Mouse (Mus musculus) liver, embryonic 13.5 days (tissue): Measurements from ENCODE around the gene Sbk1. TPM values are rescaled to one million over a fixed set of nuclear protein-coding genes. Genes with fewer than 3 reads are reported as not detected.

Source experiments
- polyA plus RNA-seq: library from polyadenylated mRNA; unstranded; fragments of >200 nt; fragmentation: Nextera tagmentation; extraction: Ambion mirVana; gene quantifications from 2 replicates; pipeline ENCODE4 v1.2.1, GENCODE M21; 2015

Sbk1 gene
- polyA plus RNA-seq, 1 experiment from 2014 or later: 1.3 TPM

Other genes starting within 250 kb of the Sbk1 start
- gene Gsg1l, start 190.2 kb upstream of the Sbk1 start, polyA plus RNA-seq: 0.02 and 0.06 TPM in 2 replicates
- gene Xpo6, start 72.1 kb upstream of the Sbk1 start, polyA plus RNA-seq: 19.5 and 20.6 TPM in 2 replicates
- gene Lat, start 97.0 kb downstream of the Sbk1 start, polyA plus RNA-seq: 10.9 and 12.4 TPM in 2 replicates
- 19.7 and 21.6 TPM in 2 replicates for gene Spns1, start 104.8 kb downstream of the Sbk1 start, polyA plus RNA-seq
- gene Nfatc2ip, start 124.1 kb downstream of the Sbk1 start, polyA plus RNA-seq: 2.6 and 3.0 TPM in 2 replicates
- gene Cd19, start 142.3 kb downstream of the Sbk1 start, polyA plus RNA-seq: 0.14 and 0.23 TPM in 2 replicates
- gene Rabep2, start 156.1 kb downstream of the Sbk1 start, polyA plus RNA-seq: 5.8 and 6.1 TPM in 2 replicates
- 1.1 and 2.4 TPM in 2 replicates for gene Atp2a1, start 190.5 kb downstream of the Sbk1 start, polyA plus RNA-seq
- gene Sh2b1, start 202.8 kb downstream of the Sbk1 start, polyA plus RNA-seq: 11.2 and 12.9 TPM in 2 replicates
- 111 and 115 TPM in 2 replicates for gene Tufm, start 214.7 kb downstream of the Sbk1 start, polyA plus RNA-seq
- 23.8 and 31.4 TPM in 2 replicates for gene Atxn2l, start 230.8 kb downstream of the Sbk1 start, polyA plus RNA-seq